Mouse (Mus musculus) MEL (cell line): ENCODE results near the gene Fads1. TPM values are rescaled to one million over a fixed set of nuclear protein-coding genes. Genes with fewer than 3 reads are reported as not detected.

Experiments
- DNase-seq: peaks from one replicate; pipeline ENCODE4 v3.0.0; 2011; ENCODE audit warnings: low read depth, low spot score
- H3K27ac ChIP-seq: 2 replicates; pipeline ENCODE4 v1.5.1; 2012; ENCODE audit warnings: low read depth, mild to moderate bottlenecking, control low read depth, low read length, moderate library complexity; ENCODE audit not compliant: control insufficient read depth
- H3K27me3 ChIP-seq, 2 experiments: fragments of 150-350 bp in 1 of 2; sonication (generic) in 1 of 2; 2 replicates each; pipeline ENCODE4 v1.6.1; 2012; ENCODE audit warnings: low read length in 2 of 2, mild to moderate bottlenecking in 2 of 2, improper control_type of control experiment in 1 of 2, moderate library complexity in 1 of 2; ENCODE audit not compliant: insufficient read depth in 2 of 2, control insufficient read depth in 1 of 2
- H3K36me3 ChIP-seq, 2 experiments: 2 replicates each; pipeline ENCODE4 v1.6.1; 2012 to 2014; ENCODE audit warnings: low read length in 2 of 2, improper control_type of control experiment in 1 of 2, inconsistent platforms in 1 of 2, mild to moderate bottlenecking in 1 of 2; ENCODE audit not compliant: insufficient read depth in 2 of 2, control insufficient read depth in 1 of 2
- H3K4me1 ChIP-seq, 2 experiments: fragments of 150-350 bp in 1 of 2; sonication (generic) in 1 of 2; 2 replicates each; pipeline ENCODE4 v1.6.1; 2012; ENCODE audit warnings: low read length in 2 of 2, improper control_type of control experiment in 1 of 2, mild to moderate bottlenecking in 1 of 2; ENCODE audit not compliant: insufficient read depth in 2 of 2, control insufficient read depth in 1 of 2
- H3K4me3 ChIP-seq, 2 experiments: fragments of 150-350 bp in 1 of 2; sonication (generic) in 1 of 2; 2 replicates each; pipeline ENCODE4 v1.5.1; 2012; ENCODE audit warnings: low read depth in 2 of 2, low read length in 2 of 2, mild to moderate bottlenecking in 2 of 2, moderate library complexity in 2 of 2, control low read depth in 1 of 2, improper control_type of control experiment in 1 of 2; ENCODE audit not compliant: control insufficient read depth in 1 of 2, insufficient read depth in 1 of 2
- H3K79me2 ChIP-seq: 2 replicates; pipeline ENCODE4 v1.6.1; 2012; ENCODE audit warnings: mild to moderate bottlenecking, low read length, moderate library complexity; ENCODE audit not compliant: control insufficient read depth, poor library complexity, insufficient read depth
- H3K9ac ChIP-seq: 2 replicates; pipeline ENCODE4 v1.6.1; 2012; ENCODE audit warnings: low read depth, mild to moderate bottlenecking, control low read depth, low read length, moderate library complexity; ENCODE audit not compliant: control insufficient read depth, poor library complexity, severe bottlenecking
- H3K9me3 ChIP-seq: fragments of 150-350 bp; sonication (generic); replicated peaks from 2 replicates; pipeline ENCODE4 v1.6.1; 2012; ENCODE audit warnings: mild to moderate bottlenecking, low read length, improper control_type of control experiment, moderate library complexity; ENCODE audit not compliant: insufficient read depth
- CHD2 ChIP-seq: IDR thresholded peaks from 2 replicates; pipeline ENCODE4 v1.6.1; 2011; ENCODE audit warnings: low read length, improper control_type of control experiment
- CTCF ChIP-seq, 3 experiments: IDR thresholded peaks in 2 of 3; conservative IDR thresholded peaks in 1 of 3; 2 replicates each; pipeline ENCODE4 v1.5.1; 2011 to 2012; ENCODE audit warnings: low read length in 3 of 3, low read depth in 2 of 3, mild to moderate bottlenecking in 2 of 3, improper control_type of control experiment in 1 of 3, inconsistent platforms in 1 of 3, mixed read lengths in 1 of 3, moderate library complexity in 1 of 3; ENCODE audit not compliant: control insufficient read depth in 1 of 3, insufficient read depth in 1 of 3, poor library complexity in 1 of 3, severe bottlenecking in 1 of 3
- E2F4 ChIP-seq: IDR thresholded peaks from 2 replicates; pipeline ENCODE4 v1.6.1; 2011; ENCODE audit warnings: low read depth, low read length, improper control_type of control experiment, borderline replicate concordance
- EP300 ChIP-seq, 2 experiments: IDR thresholded peaks; 2 replicates each; pipeline ENCODE4 v1.6.1; 2011; ENCODE audit warnings: improper control_type of control experiment in 2 of 2, low read length in 2 of 2, low read depth in 1 of 2, mild to moderate bottlenecking in 1 of 2
- GATA1 ChIP-seq: IDR thresholded peaks from 2 replicates; pipeline ENCODE4 v1.6.1; 2011; ENCODE audit warnings: low read depth, low read length, improper control_type of control experiment
- HCFC1 ChIP-seq: IDR thresholded peaks from 2 replicates; pipeline ENCODE4 v1.6.1; 2012; ENCODE audit warnings: low read depth, mild to moderate bottlenecking, inconsistent platforms, low read length, improper control_type of control experiment, moderate library complexity
- JUND ChIP-seq: IDR thresholded peaks from 2 replicates; pipeline ENCODE4 v1.6.1; 2011; ENCODE audit warnings: low read depth, mild to moderate bottlenecking, improper control_type of control experiment, low read length
- KAT2A ChIP-seq: conservative IDR thresholded peaks from 2 replicates; pipeline ENCODE4 v1.6.1; 2012; ENCODE audit warnings: low read depth, low read length, improper control_type of control experiment, inconsistent platforms
- MAX ChIP-seq: IDR thresholded peaks from 2 replicates; pipeline ENCODE4 v1.6.1; 2011; ENCODE audit warnings: low read length, improper control_type of control experiment
- MEF2A ChIP-seq: IDR thresholded peaks from 2 replicates; pipeline ENCODE4 v1.6.1; 2014; ENCODE audit warnings: low read depth, mild to moderate bottlenecking, inconsistent platforms, low read length, improper control_type of control experiment; ENCODE audit not compliant: poor library complexity, insufficient replicate concordance, severe bottlenecking; ENCODE audit errors: extremely low read depth
- MYB ChIP-seq: IDR thresholded peaks from 2 replicates; pipeline ENCODE4 v1.6.1; 2011; ENCODE audit warnings: mild to moderate bottlenecking, low read depth, low read length, improper control_type of control experiment
- MYC ChIP-seq: IDR thresholded peaks from 2 replicates; pipeline ENCODE4 v1.6.1; 2011; ENCODE audit warnings: low read depth, mild to moderate bottlenecking, low read length, improper control_type of control experiment, moderate library complexity
- NELFE ChIP-seq: IDR thresholded peaks from 2 replicates; pipeline ENCODE4 v1.6.1; 2011; ENCODE audit warnings: low read depth, low read length, improper control_type of control experiment
- POLR2AphosphoS2 ChIP-seq: IDR thresholded peaks from 2 replicates; pipeline ENCODE4 v1.6.1; 2011; ENCODE audit warnings: low read length, improper control_type of control experiment
- POLR2AphosphoS5 ChIP-seq: IDR thresholded peaks from 2 replicates; pipeline ENCODE4 v1.6.1; 2012; ENCODE audit warnings: low read depth, borderline replicate concordance, mild to moderate bottlenecking, inconsistent platforms, low read length, moderate library complexity, mixed read lengths
- RCOR1 ChIP-seq: IDR thresholded peaks from 2 replicates; pipeline ENCODE4 v1.6.1; 2012; ENCODE audit warnings: low read depth, mild to moderate bottlenecking, inconsistent platforms, low read length, improper control_type of control experiment
- TAL1 ChIP-seq: IDR thresholded peaks from 2 replicates; pipeline ENCODE4 v1.6.1; 2012; ENCODE audit warnings: mild to moderate bottlenecking, inconsistent platforms, low read length, moderate library complexity, mixed read lengths
- USF1 ChIP-seq: IDR thresholded peaks from 2 replicates; pipeline ENCODE4 v1.6.1; 2014; ENCODE audit warnings: low read depth, mild to moderate bottlenecking, inconsistent platforms, low read length, improper control_type of control experiment, moderate library complexity
- USF2 ChIP-seq, 2 experiments: IDR thresholded peaks; 2 replicates each; pipeline ENCODE4 v1.6.1; 2011 to 2012; ENCODE audit warnings: improper control_type of control experiment in 2 of 2, low read length in 2 of 2, borderline replicate concordance in 1 of 2, inconsistent platforms in 1 of 2, low read depth in 1 of 2, mild to moderate bottlenecking in 1 of 2; ENCODE audit not compliant: insufficient read depth in 1 of 2
- ZC3H11A ChIP-seq: IDR thresholded peaks from 2 replicates; pipeline ENCODE4 v1.6.1; 2012; ENCODE audit warnings: low read depth, mild to moderate bottlenecking, inconsistent platforms, low read length, improper control_type of control experiment
- ZKSCAN1 ChIP-seq: IDR thresholded peaks from 2 replicates; pipeline ENCODE4 v1.6.1; 2012; ENCODE audit warnings: low read depth, mild to moderate bottlenecking, inconsistent platforms, low read length, improper control_type of control experiment, moderate library complexity
- ZMIZ1 ChIP-seq: IDR thresholded peaks from 2 replicates; pipeline ENCODE4 v1.6.1; 2012; ENCODE audit warnings: low read depth, mild to moderate bottlenecking, inconsistent platforms, low read length, improper control_type of control experiment, moderate library complexity
- ZNF384 ChIP-seq: IDR thresholded peaks from 2 replicates; pipeline ENCODE4 v1.6.1; 2012; ENCODE audit warnings: low read depth, mild to moderate bottlenecking, inconsistent platforms, low read length, improper control_type of control experiment
- polyA plus RNA-seq, 2 experiments: library from polyadenylated mRNA; stranded (reverse) in 1 of 2; unstranded in 1 of 2; fragments of >175 nt in 1 of 2; fragments of >200 nt in 1 of 2; gene quantifications; 2 replicates each; pipeline versions ENCODE4 v1.2.1 to v1.2.4; 2012; ENCODE audit warnings: low replicate concordance in 2 of 2, low read depth in 1 of 2; ENCODE audit not compliant: insufficient read length in 2 of 2, insufficient read depth in 1 of 2, missing spikeins in 1 of 2
- total RNA-seq: library from RNA; depleted of rRNA; stranded (reverse); fragments of 300-350 nt; gene quantifications from 2 replicates; pipeline ENCODE4 v1.2.3, GENCODE M21; 2012

Gene Fads1
- total and polyA plus RNA-seq, 3 experiments = 36.7 to 69.7 TPM; not detected in 1

GRCm38 (mm10) chr19:10143667-10144066 lies 39.0 kb upstream of the Fads1 start:
- TF ChIP-seq HCFC1 (no peak), ZMIZ1 (no peak), USF1 (no peak), JUND (no peak), ZKSCAN1 (no peak), RCOR1 (no peak), EP300 (IDR thresholded peaks at IDR 0.05; ENCODE audit: low read depth in 1 of 2, low read length in 2 of 2) (no peak), MEF2A (no peak), ZNF384 (no peak), GATA1 (no peak), TAL1 (no peak), CTCF (IDR thresholded peaks at IDR 0.05 in 2 of 3, conservative IDR thresholded peaks at IDR 0.05 in 1 of 3; ENCODE audit: control insufficient read depth in 1 of 3, insufficient read depth in 1 of 3, low read depth in 2 of 3, low read length in 3 of 3, poor library complexity in 1 of 3, severe bottlenecking in 1 of 3) (no peak), POLR2AphosphoS2 (no peak), E2F4 (no peak), MYC (no peak), POLR2AphosphoS5 (no peak)
- H3K27me3 ChIP-seq = no peaks in the 10 kb centered on the region; a peak in 2 of 4 replicates
- H3K36me3 ChIP-seq = no peaks in the 10 kb centered on the region
- no peaks in the 10 kb centered on the region for H3K79me2 ChIP-seq
- no peaks in the 10 kb centered on the region for H3K4me1 ChIP-seq
- H3K27ac ChIP-seq = no peak overlapping the region
- H3K9me3 ChIP-seq = no peaks in the 10 kb centered on the region
- DNase-seq = no peak
- H3K9ac ChIP-seq = no peak overlapping the region
- no peak overlapping the region for H3K4me3 ChIP-seq

DNA sequence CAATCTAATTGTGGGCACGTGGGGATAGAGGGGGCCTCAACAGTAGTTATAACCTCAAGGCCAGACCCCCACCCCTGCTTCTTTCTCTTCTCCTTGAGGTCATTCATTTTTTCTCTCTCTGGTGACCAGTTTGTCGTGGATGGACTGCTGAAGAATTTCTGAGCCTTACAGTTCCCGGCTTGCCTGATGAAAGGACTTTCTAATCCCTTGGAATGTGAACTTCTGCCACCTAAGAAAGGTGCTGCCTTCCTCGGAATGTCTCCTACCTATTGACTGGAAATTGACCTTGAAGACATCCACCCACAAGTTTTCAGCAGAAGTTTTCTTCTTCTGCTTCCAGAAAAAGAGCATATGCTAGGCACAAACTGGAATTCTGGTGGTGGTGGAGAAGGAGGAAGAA lies 38.2 kb upstream of the Fads1 start:
- no peak overlapping the region for H3K27ac ChIP-seq
- H3K4me1 ChIP-seq = no peaks in the 10 kb centered on the region
- H3K36me3 ChIP-seq = no peaks in the 10 kb centered on the region
- no peaks in the 10 kb centered on the region; a peak in 2 of 4 replicates for H3K27me3 ChIP-seq
- H3K79me2 ChIP-seq = no peaks in the 10 kb centered on the region
- DNase-seq = no peak
- H3K9me3 ChIP-seq = no peaks in the 10 kb centered on the region
- no peak overlapping the region for H3K9ac ChIP-seq
- TF ChIP-seq ZC3H11A (no peak), E2F4 (no peak), POLR2AphosphoS5 (no peak), ZKSCAN1 (no peak), HCFC1 (no peak), KAT2A (no peak), USF2 (IDR thresholded peaks at IDR 0.05; ENCODE audit: borderline replicate concordance in 1 of 2, insufficient read depth in 1 of 2, low read depth in 1 of 2, low read length in 2 of 2) (no peak), GATA1 (no peak), MYC (no peak), NELFE (no peak), MAX (no peak), MYB (no peak), CHD2 (no peak)
- H3K4me3 ChIP-seq = no peak overlapping the region
